Mouse (Mus musculus) liver, embryonic 14.5 days (tissue): ENCODE data around the gene Ankrd9.

Experiments used
- CTCF ChIP-seq: IDR thresholded peaks from 2 replicates; pipeline ENCODE4 v1.5.1; 2016; ENCODE audit warnings: antibody characterized with exemption, low read depth, control low read depth
- EP300 ChIP-seq: IDR thresholded peaks from 2 replicates; pipeline ENCODE4 v1.6.1; 2016; ENCODE audit warnings: antibody characterized with exemption, low read depth

DNA sequence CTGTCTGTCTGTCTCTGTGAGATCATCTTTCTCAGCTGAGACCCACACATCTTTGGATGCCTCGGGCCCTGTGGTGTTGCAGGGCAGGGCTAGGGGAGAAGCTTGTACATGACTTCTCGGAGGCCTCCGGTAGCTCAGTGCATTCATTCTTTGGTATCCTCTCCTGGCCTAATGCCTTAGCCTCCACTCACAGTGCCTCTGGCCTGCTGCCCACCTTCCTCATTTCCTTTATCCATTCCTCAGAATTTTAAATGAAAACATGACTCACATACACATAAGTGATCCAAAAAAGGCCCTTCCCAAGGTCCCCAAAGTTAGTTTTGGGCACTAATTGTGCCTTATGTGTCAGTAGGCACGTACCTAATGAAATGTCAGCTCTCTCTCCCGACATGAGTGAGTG is 41.3 kb downstream of the Ankrd9 start:
- TF ChIP-seq CTCF: no peak
- no peak for TF ChIP-seq EP300
